Mouse (Mus musculus): ENCODE measurements at regions not wholly inside any gene's neighbourhood (a gene's known extent, or its start where the extent isn't known, plus 50 kb on each side); places are given as distances from the start of the nearest gene placed in this dataset.

DNA sequence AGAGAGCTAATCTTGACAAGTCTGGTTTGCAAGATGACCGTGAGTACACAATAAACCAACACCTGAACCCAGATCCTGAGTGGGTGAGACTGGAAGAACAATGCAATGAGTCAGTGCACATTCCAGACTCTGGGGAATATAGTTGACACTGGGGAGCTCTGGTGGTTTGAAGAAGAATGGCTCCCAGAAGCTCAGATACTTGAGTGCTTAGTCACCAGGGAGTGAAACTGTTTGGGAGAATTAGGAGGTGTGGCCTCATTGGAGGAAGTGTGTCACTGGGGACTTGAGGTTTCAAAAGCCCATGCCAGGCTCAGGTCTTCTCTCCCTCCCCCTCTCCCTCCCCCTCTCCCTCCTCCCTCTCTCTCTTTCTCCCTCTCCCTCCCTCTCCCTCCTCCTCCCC lies 436.6 kb upstream of the Cdh5 start:
- TF ChIP-seq CTCF (IDR thresholded peaks at IDR 0.05; ENCODE audit: control insufficient read depth, insufficient read depth, low read length) (no peak), POLR2A (IDR thresholded peaks at IDR 0.05; ENCODE audit: borderline replicate concordance, control insufficient read depth, low read depth, low read length) (no peak)

All from bone marrow, adult 2 months (tissue).